Mouse (Mus musculus) CH12F3 (cell line): ENCODE data around the gene Tmem121b.

Experiments
- in situ Hi-C: fragments of 300-500 bp; cut with MboI; formaldehyde crosslinking; loops from 2 replicates; pipeline ENCODE4 v1.14.3; 2020; ENCODE audit warnings: low sequenced_read_pairs

Gene Tmem121b

DNA sequence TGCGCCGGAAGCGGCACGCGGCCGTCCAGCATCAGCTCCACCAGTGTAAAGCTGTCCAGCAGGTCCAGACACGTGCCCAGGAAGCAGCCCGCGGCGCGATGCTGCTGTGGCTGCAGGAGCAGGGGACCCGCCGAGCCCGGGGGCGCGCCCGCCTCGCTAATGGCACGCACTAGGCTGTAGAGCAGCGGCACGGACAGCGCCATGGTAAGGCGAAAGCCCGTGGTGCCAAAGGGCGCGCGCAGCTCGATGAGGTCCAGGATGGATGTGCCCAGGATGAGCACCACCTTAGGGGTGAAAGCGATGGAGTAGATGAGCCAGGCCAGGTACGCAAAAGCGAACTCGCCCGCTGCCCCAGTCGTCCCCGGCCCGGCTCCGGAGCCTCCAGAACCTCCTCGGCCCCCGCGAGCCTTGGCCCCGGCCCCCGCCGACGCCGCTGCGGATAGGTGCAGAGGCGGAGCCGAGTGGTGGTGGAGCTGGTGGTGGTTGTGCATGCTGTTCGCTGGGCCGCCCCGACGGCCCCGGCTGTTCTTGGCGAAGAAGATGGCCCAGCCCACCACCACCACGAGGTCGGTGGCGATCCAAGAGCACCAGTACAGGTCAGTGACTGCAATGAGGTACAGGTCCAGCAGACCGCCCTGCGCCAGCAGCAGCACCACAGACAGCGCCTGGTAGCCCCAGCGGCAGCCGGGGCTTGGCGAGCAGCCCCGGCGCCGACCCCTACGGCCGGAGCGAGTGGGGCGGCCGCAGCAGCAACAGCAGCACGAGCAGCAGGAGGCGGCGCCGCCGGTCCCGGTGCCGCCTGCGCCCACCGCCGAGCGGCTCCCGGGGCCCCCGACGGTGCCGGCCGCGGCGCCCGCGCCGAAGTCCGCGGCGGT lies 871 bp downstream of the Tmem121b start:
- in situ Hi-C loops: no loop called here

DNA sequence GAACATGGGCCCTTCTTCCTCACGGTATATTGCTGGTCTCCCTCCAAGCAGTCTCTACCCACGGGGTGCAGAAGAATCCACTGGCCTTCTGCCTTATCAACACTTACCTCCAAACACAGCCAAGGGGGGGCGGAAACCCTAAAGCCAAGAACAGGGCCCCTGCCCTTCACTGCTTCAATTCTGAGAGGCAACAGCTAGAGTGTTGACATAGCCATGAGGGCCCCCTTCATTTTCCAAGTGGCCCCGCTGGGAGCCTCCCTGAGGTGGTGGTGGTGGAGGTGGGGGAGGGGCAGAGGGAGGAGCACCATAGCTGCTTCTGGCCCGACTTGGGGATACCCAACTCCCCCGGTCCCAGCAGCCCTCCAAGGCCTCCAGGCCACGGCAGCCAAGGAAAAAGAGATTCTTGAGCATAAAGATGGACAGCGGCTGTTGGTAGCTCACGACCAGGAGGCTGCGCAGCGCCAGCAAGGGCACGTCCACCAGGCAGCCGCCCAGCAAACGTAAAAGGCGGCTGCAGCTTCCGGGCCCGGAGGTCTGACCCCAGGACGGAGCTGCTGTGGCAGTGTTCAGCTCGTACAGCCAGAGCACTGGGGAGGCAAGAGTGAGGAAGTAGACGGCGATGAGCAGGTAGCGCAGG lies 1.6 kb downstream of the Tmem121b start:
- in situ Hi-C loops: no loop called here

DNA sequence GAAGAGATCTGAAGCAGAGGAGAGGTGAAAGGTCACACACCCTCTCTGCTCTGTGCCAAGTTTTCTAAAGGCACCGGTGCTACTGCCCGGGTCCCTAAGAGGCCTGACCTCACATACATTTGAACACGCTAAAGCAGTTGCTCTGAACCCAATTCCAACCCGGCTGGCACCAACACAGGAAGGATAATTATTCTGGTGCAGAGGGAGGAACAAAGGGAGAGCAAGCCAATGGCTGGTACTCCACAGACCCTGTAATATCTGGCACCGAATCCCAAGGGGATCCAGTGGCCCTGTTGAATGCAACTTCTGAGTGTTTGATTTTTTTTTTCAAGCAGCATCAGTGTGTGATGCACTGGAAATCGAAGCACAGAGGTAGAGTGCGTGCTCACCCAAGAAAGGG lies 2.5 kb downstream of the Tmem121b start:
- in situ Hi-C loops: no loop called here

DNA sequence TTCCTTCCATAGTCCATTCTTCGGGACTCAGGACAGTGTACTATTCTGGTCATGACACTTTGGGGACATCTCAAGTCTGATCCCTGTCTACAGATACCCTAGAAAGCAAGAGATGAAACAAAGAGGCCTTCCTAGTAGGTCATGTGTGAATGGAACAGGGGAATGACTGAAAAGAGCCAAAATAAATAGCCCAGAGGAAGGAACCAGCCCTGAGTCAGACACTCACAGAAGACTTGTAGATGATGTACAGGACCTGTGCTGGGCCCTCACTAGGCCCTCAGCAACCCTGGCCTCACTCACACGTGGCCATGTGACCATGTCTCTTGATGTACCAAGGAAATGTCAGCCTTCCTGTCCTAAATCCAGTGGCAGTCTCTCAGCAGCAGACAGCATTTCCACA lies 4.1 kb downstream of the Tmem121b start:
- in situ Hi-C loops: no loop called here

DNA sequence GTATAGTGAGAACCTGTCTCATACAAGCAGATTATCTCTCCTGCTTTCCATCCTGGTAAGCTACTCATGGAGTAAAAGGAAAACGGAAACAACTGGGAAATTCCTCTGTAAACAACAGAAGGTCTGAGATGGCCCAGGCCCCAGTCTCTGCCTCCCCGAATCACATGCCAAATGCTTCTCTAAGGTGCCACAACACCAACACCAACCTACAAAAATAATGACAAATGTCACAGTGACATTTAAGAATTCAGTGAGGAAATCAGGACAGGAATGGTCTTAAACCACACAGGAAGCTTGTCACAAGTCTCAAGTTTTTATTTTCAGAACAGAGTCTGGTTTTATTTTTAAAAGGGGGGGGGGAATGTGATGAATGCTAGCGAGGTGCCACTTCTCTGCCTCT lies 5.0 kb downstream of the Tmem121b start:
- in situ Hi-C loops: no loop called here

DNA sequence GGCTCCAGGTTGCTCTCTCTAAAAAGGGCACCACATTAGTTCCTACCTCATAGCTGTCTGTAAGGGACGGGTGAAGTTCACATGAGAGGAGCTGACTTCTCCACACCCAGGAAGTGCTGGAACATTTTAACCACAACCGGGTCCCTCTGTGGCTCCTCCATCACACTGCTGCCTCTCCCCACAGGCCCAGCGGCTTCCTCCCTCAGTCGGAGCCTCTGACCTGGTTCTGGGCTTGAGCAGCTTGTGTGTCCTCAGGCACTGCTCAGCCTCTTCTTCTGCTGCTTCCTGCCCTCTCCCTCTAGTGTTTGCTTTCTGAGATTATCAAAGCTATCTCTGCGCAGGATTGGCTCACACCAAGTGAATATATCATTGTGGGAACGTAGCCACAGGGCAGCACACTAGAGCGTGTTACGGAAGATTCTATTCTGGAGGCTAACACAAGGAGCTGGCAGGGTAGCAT lies 7.5 kb downstream of the Tmem121b start:
- in situ Hi-C loops: no loop called here

DNA sequence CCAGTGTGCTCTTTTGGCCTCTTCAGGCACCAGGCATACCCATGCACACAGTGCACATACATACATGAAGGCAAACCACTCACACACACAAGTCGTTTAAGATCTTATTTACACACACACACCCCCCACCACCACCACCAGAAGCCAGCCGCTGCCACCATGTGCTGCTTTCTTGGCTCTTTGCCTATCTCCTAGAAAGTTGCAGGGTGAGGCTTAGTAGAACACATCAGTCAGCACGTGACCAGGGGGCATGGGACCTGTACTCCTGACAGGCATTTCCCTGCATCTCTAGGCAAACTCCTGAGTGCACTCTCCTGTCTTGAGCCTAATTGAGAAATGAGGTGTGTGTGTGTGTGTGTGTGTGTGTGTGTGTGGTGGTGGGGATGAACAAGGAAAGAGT lies 8.6 kb downstream of the Tmem121b start:
- in situ Hi-C loops: no loop called here

DNA sequence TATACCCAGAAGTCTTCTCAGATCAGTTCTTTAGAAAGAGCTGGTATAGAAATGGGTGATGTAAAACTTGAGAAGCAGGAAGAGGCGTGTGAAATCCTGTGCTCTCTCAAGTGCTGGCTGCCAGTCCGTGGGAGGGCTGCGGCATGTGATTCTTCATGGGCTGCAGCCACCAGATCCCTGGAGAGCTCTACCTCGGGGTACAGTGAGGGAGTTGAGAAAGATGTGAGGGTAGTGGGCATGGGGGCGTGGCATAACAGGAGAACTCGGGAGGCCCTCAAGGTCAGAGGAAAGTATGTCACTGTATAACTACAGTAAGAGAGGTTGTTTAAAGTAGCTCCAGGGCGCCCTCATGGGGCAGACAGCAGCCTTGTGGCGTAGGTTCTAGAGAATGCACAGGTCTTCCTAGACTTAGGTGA lies 10.4 kb downstream of the Tmem121b start:
- in situ Hi-C loops: no loop called here

DNA sequence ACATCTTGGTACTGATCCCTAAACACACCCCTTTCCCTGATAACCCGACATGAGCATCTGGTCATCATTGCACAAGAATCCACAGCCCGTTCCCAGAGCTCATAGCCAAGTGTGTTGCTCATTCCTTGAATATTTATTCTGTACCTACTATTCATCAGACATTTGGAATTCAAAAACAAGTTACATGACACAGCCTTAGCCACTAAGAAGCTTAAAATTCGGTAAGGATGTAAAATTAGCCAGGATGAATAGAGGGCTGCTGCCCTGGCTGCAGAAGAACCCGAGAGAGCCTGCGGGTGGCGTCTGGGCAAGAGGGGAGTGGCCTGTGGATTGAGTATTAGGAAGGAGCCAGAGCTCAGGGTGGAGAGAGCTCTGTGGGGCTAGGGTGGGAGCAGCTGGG lies 10.9 kb downstream of the Tmem121b start:
- in situ Hi-C loops: no loop called here

DNA sequence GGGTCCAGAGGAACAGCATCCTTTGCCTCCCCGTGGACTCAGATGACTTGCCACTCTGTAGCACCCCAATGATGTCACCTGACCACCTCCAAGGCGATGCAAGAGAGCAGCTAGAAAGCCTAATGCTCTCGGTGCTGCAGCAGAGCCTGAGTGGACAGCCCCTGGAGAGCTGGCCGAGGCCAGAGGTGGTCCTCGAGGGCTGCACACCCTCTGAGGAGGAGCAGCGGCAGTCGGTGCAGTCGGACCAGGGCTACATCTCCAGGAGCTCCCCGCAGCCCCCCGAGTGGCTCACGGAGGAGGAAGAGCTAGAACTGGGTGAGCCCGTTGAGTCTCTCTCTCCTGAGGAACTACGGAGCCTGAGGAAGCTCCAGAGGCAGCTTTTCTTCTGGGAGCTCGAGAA lies 11.6 kb downstream of the Tmem121b start:
- in situ Hi-C loops: no loop called here

DNA sequence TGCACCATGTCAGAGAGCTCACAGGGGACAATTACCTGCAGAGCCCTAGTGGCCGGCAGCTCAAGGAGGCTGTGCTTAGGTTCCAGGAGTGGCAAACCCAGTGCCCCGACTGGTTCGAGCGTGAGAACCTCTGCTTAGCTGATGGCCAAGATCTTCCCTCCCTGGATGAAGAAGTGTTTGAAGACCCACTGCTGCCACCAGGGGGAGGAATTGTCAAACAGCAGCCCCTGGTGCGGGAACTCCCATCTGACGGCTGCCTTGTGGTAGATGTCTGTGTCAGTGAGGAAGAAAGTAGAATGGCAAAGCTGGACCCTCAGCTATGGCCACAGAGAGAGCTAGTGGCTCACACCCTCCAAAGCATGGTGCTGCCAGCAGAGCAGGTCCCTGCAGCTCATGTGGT lies 12.1 kb downstream of the Tmem121b start:
- in situ Hi-C loops: no loop called here

DNA sequence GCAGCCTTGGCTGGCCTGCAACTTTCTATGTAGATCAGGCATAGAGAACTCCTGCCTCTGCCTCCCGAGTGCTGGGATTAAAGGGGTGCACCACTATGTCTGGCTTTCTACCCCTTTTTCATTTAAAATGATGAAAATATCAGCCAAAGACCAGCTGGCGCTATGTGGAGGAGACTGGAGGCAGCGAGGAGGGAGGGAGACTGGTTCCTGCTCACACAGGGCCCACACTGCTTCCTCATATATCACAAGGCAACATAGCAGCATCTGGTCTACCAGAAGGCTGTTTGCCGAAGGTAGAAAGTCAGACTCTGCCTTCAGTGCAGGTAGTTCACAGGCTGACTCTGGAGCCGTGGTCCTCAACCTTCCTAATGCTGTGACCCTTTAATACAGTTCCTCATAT lies 13.2 kb downstream of the Tmem121b start:
- in situ Hi-C loops: no loop called here

DNA sequence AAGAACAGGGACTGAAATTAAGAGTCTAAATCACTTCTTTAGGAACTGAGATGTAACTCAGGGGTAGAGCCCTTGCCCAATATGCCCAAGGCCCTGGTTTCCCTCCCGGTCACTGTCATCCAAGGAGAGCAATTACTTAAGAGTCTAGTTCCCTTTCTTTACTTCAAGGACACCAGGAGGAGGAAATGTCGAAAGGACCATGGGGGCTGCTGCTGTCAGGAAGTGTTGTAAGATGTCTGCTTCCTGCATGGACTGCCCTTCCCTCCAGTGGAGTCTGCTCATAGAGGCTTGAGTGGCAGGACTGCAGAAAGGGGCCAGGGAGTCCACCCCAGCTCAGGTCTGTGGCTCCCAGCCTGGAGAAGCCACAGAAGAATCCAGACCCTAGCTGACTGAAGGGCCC lies 14.3 kb downstream of the Tmem121b start:
- in situ Hi-C loops: no loop called here

DNA sequence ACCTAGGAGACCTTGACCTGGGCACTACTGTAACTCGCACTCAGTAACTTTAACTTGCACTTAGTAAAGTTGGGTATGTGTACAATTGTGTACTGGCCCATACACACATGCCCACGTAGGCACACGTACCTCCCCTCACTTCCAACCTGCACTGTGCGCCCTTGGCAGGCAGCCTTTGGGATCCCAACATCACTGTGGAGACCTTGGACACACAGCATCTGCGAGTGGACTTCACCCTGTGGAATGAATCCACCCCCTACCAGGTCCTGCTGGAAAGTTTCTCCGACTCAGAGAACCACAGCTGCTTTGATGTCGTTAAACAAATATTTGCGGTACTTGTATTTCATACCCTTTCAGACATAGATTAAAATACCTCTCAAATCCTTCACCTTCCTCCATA lies 18.3 kb downstream of the Tmem121b start:
- in situ Hi-C loops: no loop called here

DNA sequence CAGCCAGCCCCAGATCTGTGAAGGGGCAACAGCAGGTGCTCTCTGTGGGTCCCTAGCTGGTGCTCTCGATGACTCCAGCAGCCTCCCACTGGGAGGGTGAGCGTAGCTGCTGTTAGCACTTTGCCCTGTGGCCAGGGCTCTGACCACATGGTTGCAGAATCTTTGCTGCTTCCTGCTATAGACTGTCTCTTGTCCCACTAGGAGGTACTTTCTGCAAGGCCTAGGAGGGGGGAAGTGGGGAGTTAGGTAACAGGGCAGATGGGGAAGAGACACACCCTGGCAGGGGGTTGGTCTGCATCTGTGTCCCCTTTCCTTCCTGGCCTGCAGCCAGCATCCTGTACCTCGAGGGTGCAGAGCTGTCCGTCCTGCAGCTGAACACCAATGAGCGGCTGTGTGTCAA lies 20.2 kb downstream of the Tmem121b start:
- in situ Hi-C loops: no loop called here

DNA sequence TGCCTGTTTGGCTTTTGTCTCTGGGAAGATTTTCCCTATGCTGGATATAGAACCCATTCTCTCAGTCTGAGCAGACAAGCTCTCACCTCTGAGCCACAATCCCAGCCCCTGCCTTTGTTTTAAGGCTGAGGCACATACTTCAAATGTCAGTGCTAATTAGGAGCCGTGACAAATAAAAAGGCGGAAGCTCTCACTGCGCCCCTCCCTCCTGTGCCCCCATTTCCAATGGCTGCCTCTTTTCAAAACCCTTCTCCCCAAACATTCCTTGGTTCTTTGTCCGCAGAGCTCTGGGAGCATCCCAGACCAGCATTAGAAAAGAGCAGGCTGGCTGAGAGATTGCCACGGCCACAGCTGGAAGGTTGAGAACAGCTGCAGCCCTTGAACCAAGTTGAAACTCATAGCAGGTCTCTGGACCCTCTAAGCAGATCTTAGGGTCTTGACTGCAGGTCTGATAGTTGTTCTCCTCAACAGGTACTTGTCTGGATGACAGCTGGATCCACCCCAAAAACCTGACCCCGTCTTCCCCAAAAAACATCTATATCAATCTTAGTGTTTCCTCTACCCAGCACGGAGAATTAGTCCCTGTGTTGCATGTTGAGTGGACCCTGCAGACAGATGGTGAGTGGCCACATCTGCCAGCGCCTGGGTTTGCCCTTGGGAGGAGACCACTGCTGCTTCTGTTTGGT lies 21.0 kb downstream of the Tmem121b start:
- in situ Hi-C loops: no loop called here

DNA sequence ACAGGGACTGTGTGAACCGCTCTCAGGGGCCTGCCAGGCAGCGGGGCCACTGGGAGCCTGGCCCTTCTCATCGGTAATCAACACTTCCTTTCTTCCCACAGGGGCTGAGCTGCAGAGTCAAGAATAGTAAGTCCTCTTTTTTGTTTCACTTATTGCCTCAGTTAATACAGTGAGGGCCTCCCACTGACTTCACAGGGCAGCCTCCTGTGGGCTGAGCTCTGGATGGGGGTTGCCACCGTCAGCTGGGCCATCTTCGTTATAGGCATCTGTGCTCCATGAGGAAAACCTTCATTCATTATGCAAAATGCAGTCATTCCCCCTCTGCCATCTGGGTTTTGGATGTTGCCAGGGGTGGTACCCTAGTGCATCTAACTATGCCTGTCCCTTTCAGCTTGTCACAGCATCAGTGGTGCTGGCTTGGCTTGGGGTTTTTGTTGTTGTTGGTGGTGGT lies 21.6 kb downstream of the Tmem121b start:
- in situ Hi-C loops: no loop called here

DNA sequence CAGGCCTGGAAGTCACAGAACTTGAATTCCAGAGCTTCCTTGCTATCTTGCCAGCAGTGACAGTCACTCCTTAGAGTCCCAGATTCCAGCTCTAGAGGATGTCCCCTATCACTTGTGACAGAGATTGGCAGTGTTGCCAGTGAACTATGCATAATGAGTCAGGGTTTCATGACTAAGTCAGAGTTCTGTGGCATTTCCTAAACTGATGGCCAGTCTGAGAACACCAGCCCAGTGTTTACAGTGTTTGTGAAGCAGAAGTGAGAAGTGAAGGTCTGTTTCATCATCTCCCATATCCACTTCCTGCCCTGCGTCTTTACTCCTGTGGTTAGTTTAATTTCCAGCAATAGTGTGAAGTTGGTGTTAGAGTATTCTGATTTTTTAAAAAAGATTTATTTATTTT lies 22.9 kb downstream of the Tmem121b start:
- in situ Hi-C loops: no loop called here

DNA sequence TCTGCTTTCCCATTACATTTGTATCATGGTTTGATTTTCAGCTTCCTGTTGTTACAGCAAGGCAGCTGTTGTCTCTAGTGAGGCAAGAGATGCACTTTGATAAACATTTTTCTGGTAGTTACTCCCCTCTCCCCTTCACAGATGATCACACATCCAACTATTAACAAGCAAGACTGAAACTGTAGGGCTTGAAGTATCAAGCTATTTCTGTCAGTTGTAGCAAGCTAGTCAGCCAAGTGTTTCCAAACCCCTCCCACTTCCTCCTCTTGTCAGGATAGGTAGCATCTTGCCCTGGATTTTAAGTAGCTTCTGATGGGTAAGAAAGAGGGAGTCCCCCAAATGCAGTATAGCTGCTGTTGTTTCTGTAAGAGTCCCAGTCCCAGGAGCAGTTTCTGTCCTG lies 23.8 kb downstream of the Tmem121b start:
- in situ Hi-C loops: no loop called here

DNA sequence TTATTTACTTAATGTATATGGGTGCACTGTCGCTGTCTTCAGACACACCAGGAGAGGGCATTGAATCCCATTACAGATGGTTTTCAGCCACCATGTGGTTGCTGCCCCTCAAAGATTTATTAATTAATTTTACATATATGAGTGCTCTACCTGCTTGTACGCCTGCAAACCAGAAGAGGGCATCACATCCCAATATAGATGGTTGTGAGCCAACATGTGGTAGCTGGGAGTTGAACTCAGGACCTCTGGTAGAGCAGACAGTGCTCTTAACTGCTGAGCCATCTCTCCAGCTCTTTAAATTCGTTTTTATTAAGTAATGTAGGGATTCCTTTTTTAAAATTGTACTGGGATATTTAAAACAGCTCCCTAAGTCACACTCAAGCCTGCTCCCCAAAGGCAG lies 24.3 kb downstream of the Tmem121b start:
- in situ Hi-C loops: no loop called here

DNA sequence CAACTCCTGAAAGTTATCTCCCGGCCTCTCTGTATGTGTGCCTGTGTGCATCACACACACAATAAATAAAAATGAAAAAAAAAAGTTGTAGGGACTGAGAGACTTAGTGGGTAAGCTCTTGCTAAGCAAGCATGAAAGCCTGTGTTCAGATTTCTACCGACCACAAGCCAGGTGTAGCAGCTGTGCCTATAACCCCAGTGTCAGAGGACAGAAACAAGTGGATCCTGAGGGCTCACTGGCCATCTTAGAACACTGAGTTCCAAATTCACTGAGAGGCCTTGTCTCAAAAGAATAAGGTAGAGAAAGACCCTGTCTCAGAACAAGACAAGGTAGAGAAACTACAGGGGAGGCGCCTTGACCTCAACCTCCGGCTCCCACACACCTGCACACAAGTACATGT lies 25.3 kb downstream of the Tmem121b start:
- in situ Hi-C loops: no loop called here
